Mouse (Mus musculus) hindbrain, embryonic 12.5 days (tissue): Measurements from ENCODE around the gene Kidins220. TPM values are rescaled to one million over a fixed set of nuclear protein-coding genes. Genes with fewer than 3 reads are reported as not detected.

Source experiments
- ATAC-seq: fragments of 200-750 bp; cut with Nextera tagmentation; 2 replicates; pipeline ENCODE4 v1.8.0; 2017; ENCODE audit warnings: moderate TSS enrichment; ENCODE audit not compliant: low FRiP score
- H3K27ac ChIP-seq: fragments of 300-500 bp; sonication (generic); 2 replicates; pipeline ENCODE4 v1.5.1; 2016; ENCODE audit warnings: mild to moderate bottlenecking
- H3K27me3 ChIP-seq: fragments of 300-500 bp; sonication (generic); 2 replicates; pipeline ENCODE4 v1.6.1; 2016; ENCODE audit warnings: mild to moderate bottlenecking
- H3K36me3 ChIP-seq: fragments of 300-500 bp; sonication (generic); 2 replicates; pipeline ENCODE4 v1.6.1; 2016; ENCODE audit warnings: mild to moderate bottlenecking
- H3K4me1 ChIP-seq: fragments of 300-500 bp; sonication (generic); 2 replicates; pipeline ENCODE4 v1.6.1; 2016
- H3K4me2 ChIP-seq: fragments of 300-500 bp; sonication (generic); replicated peaks from 2 replicates; pipeline ENCODE4 v1.6.1; 2016; ENCODE audit warnings: mild to moderate bottlenecking
- H3K4me3 ChIP-seq: fragments of 300-500 bp; sonication (generic); 2 replicates; pipeline ENCODE4 v1.5.1; 2016; ENCODE audit warnings: mild to moderate bottlenecking
- H3K9ac ChIP-seq: fragments of 300-500 bp; sonication (generic); 2 replicates; pipeline ENCODE4 v1.6.1; 2016; ENCODE audit warnings: mild to moderate bottlenecking, moderate library complexity
- H3K9me3 ChIP-seq: fragments of 300-500 bp; sonication (generic); replicated peaks from 2 replicates; pipeline ENCODE4 v1.6.1; 2016; ENCODE audit warnings: mild to moderate bottlenecking
- whole genome bisulfite sequencing: fragments of 180-500 bp; shearing (Covaris S2); methylation state at CpG from one replicate; pipeline ENCODE4 v1.1.7; 2016; 5-methylcytosine and 5-hydroxymethylcytosine counted together
- polyA plus RNA-seq: library from polyadenylated mRNA; unstranded; fragments of >200 nt; fragmentation: Nextera tagmentation; extraction: Ambion mirVana; gene quantifications from 2 replicates; pipeline ENCODE4 v1.2.1, GENCODE M21; 2016

Kidins220 gene
- polyA plus RNA-seq, 1 experiment from 2014 or later, result 103 TPM

DNA sequence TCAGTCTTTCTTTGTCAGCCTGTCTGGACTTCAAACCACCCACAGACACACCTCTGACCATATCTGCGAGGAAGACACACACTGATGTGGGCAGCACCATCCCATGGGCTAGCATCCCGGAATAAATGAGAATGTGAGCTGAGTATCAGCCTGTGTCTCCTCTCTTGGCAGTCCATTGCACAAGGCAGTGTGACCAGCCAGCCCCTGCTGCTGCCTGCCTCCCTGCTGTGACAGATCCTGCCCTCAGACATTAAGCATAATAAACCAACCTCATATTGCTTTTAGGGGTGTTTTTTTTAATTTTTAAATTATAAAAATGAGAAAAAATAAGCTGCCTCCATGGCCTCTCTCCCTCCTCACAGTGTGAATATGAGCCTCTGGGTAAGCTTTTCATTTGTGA is 8.7 kb upstream of the Kidins220 start:
- H3K4me3 ChIP-seq, result no peak overlapping the region
- WGBS, result 81% methylated on average over 2 of the region's 2 CpGs
- no peak for ATAC-seq
- no peaks in the 10 kb centered on the region for H3K9me3 ChIP-seq
- no peak overlapping the region for H3K9ac ChIP-seq
- no peaks in the 10 kb centered on the region for H3K4me1 ChIP-seq
- H3K27me3 ChIP-seq, result no peaks in the 10 kb centered on the region
- no peak overlapping the region for H3K27ac ChIP-seq
- 0 out of 2 replicates have a peak, but pooled peaks cover 3% of the 10 kb centered on the region for H3K36me3 ChIP-seq
- H3K4me2 ChIP-seq, result no peak overlapping the region

DNA sequence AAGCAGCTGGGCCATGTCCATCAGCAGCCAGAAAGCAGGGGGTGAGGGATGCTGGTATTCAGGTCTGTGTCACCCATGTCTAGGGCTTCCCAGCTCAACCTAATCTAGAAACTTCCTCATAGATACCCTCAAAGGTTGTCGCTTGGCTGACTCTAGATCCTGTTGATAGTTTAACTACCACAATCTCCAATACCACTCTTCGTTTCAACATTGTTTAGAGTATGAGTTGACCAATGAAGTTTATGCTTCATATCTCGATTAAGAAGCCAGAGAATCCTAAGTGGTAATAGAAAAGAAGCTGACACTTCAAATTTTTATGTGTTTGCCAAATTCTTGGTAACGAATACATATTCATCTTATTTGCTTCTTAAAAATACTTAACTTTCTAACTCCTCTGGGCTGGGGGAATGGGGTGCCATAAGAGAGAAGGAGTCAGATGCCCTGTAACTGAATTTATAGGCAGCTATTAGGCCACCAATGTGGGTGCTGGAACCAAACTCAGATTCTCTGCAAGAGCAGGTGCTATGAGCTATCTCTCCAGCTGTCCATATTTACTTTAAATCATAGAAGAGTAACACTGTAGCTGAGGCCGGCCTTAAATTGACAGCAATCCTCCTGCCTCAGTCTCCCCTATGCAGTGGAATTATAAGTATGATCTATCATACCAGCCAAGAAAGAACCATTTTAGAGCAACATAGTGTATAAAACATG is 3.1 kb upstream of the Kidins220 start:
- Histone ChIP-seq H3K9me3 (no peaks in the 10 kb centered on the region), H3K4me3 (no peak overlapping the region), H3K9ac (no peak overlapping the region), H3K27me3 (no peaks in the 10 kb centered on the region), H3K36me3 (no peaks in the 10 kb centered on the region), H3K27ac (no peak overlapping the region), H3K4me2 (no peak overlapping the region), H3K4me1 (no peaks in the 10 kb centered on the region)
- WGBS, result 90% methylated on average over 5 of the region's 5 CpGs
- ATAC-seq, result no peak

DNA sequence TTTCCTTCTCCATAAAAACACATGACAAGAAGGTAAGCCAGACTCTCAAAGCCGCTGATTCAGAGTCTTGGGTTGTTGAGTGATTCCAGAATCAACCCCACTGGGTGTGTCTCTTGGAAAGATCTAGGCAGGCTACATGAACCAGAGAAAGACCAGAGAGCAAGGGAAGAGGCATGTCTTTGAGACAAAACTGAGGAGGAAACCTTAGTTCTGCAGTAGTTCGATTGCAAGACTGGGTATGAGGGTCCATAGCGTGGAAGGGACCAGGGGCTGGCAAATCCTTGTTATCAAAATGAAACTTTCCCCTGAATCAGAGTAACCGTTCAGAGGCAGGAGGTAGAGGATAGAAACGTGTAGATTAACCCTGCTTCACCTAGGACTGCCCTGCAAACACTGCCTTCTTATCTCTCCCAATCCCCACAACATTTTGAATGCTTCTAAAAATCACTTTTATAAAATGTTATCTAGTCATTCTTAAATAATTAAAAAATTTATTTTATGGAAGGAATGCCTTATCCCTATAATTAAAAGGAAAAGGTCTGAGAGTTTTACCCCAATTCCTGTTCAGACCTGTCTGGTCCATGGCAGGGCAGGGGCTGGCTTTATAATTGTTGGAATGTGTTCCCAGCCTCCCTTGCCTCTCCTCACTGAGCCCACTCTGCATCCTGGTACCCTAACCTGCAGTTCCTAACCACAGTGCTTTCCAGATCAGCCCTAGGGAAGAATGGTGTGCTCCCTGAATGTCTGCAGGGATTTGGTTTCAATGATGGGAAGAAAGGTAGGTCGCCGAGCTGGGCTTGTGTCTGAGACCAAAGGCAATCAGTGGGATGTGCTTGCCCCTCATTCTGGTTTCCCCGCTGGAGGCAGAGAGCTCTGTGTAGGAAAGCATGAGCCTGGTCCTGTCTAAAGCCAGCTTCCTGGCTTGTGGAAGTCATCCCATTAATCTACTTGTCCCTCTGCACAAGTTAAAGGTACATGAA is 2.1 kb upstream of the Kidins220 start:
- no peaks in the 10 kb centered on the region for H3K36me3 ChIP-seq
- H3K27ac ChIP-seq, result no peak overlapping the region
- WGBS, result 80% methylated on average over 8 of the region's 8 CpGs
- no peak overlapping the region for H3K4me3 ChIP-seq
- H3K9me3 ChIP-seq, result no peaks in the 10 kb centered on the region
- H3K27me3 ChIP-seq, result no peaks in the 10 kb centered on the region
- H3K4me1 ChIP-seq, result 0 out of 2 replicates have a peak, but pooled peaks cover 3% of the 10 kb centered on the region
- H3K4me2 ChIP-seq, result no peak overlapping the region
- H3K9ac ChIP-seq, result no peak overlapping the region
- ATAC-seq, result no peak

DNA sequence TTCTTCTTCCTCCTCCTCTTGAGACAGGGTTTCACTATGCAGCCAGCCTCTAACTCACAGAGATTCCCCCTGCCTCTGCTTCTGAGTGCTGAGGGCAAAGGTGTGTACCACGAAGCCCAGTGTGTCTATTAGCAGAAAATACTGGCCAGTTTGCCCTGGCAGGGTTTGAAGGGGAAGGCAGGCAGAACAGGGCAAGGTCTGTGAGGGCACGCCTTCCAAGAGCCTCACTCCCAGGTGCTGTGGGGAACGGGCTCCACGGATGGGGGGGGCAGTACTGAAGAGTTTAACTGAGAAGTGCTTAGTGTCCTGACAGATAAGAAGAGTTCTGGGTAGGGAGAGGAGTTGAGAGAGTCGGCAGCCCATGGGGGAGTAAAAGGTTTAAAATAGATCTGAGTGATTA is 1.1 kb upstream of the Kidins220 start:
- ATAC-seq, result no peak
- Histone ChIP-seq H3K36me3 (no peaks in the 10 kb centered on the region), H3K9me3 (no peaks in the 10 kb centered on the region), H3K9ac (no peak overlapping the region), H3K27me3 (no peaks in the 10 kb centered on the region), H3K4me1 (0 out of 2 replicates have a peak, but pooled peaks cover 3% of the 10 kb centered on the region), H3K4me3 (no peak overlapping the region), H3K27ac (no peak overlapping the region), H3K4me2 (no peak overlapping the region)
- 78% methylated on average over 5 of the region's 5 CpGs for WGBS

DNA sequence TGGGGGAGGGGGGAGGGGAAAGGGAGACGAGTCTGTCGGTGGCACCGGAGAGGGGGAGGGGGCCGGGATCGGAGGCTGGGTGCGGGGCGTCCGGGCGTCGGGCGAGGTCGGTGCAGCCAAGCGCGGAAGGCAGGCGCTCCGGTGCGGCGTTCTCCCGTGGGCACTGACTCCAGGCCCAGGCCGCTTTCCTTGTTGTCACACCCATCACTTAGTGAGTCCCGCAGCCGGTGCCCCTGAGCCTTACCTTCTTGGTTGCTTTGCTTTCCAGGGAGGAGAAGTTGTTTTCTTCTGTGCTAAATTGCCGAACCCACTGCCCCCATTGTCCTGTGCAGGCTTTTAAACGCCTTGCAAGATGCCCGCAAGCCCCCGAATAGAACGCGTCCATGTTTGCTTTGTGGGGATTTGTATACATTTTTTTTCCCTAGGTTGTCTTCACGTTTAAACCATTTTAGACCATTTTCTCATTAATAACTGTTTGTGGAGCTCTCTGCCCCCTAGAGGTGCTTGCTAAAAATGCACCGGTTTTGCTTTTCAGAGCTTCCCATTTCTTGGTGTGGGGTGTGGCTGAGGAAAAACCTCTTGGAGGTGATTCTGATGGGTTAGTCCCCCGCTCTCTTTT is 499 bp downstream of the Kidins220 start:
- Histone ChIP-seq H3K27me3 (no peaks in the 10 kb centered on the region), H3K9me3 (no peaks in the 10 kb centered on the region), H3K36me3 (no peaks in the 10 kb centered on the region), H3K4me2 (peak overlapping the region; percentile 54), H3K27ac (peak overlapping the region; percentile 94), H3K4me3 (peak overlapping the region; percentile 81), H3K9ac (peak overlapping the region; percentile 81), H3K4me1 (0 out of 2 replicates have a peak, but pooled peaks cover 3% of the 10 kb centered on the region)
- ATAC-seq, result peak; percentile 85
- under 1% methylated on average over 30 of the region's 31 CpGs for WGBS

DNA sequence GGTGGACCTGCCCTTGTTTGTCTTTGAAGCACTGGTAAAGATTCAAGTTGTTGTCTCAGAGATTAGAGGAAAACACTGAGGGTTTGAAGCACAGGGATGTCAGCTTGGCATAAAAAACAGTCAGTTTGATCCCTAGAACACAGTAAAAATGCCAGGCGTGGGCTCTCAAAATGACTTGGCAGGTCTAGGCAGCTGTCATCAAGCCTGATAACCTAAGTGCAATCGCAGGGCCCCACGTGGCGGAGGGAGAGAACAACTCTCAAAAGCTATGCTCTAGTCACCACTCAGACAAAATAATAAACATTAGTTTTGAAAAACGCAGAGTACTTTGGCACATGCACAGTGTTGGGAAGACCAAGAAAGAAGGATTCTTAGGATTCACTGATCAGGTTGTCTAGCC is 10.5 kb downstream of the Kidins220 start:
- WGBS, result 88% methylated on average over 5 of the region's 5 CpGs
- Histone ChIP-seq H3K27me3 (no peaks in the 10 kb centered on the region), H3K9ac (no peak overlapping the region), H3K36me3 (peaks cover 45% of the 10 kb centered on the region), H3K4me2 (no peak overlapping the region), H3K27ac (no peak overlapping the region), H3K9me3 (no peaks in the 10 kb centered on the region), H3K4me3 (no peak overlapping the region), H3K4me1 (no peaks in the 10 kb centered on the region)
- no peak for ATAC-seq

DNA sequence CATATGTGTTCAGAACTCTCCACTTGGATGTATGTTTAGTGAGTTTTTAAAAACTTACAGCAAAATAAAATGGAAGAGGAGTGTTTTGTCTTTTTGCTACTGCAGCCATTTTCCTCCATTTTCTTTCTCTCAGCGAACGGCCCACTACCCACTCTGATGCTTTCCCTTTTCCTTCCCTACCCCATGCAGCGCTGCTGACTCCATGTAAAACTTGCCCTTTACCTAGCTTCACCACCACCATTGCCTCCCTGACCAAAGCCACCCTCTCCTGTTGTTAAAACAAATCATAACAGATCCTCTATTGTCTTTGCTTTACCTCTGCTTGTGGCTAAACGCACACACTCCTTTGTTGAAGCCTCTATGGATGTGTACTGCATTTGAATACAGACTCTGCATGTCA is 20.6 kb downstream of the Kidins220 start:
- Histone ChIP-seq H3K4me3 (no peak overlapping the region), H3K4me2 (no peak overlapping the region), H3K27me3 (no peaks in the 10 kb centered on the region), H3K27ac (no peak overlapping the region), H3K4me1 (no peaks in the 10 kb centered on the region), H3K9me3 (no peaks in the 10 kb centered on the region), H3K9ac (no peak overlapping the region), H3K36me3 (peaks cover 81% of the 10 kb centered on the region)
- no peak for ATAC-seq
- 86% methylated on average over 4 of the region's 4 CpGs for WGBS

DNA sequence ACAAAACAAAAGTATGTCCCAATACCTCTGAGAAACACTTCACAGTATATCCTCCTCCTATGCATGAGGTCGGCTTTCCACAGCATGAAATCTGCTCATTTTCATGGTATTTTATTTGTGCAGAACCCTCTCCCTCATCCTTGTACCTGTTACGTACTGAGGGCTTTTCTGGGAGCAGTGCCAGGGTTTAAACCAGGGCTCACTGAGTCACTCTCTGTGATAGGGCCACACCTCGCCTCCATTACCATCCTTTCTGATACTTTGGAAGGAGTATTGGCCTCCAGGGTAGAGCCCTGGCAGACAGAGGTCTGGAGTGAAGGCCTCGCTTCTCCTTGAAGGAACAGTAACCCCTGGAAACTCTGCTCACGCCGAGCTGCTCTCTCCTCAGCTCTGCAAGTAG is 30.6 kb downstream of the Kidins220 start:
- Histone ChIP-seq H3K4me3 (no peak overlapping the region), H3K4me2 (no peak overlapping the region), H3K9ac (no peak overlapping the region), H3K27ac (no peak overlapping the region), H3K4me1 (no peaks in the 10 kb centered on the region), H3K9me3 (no peaks in the 10 kb centered on the region), H3K36me3 (peaks cover 70% of the 10 kb centered on the region), H3K27me3 (no peaks in the 10 kb centered on the region)
- no peak for ATAC-seq
- 85% methylated on average over 6 of the region's 6 CpGs for WGBS

DNA sequence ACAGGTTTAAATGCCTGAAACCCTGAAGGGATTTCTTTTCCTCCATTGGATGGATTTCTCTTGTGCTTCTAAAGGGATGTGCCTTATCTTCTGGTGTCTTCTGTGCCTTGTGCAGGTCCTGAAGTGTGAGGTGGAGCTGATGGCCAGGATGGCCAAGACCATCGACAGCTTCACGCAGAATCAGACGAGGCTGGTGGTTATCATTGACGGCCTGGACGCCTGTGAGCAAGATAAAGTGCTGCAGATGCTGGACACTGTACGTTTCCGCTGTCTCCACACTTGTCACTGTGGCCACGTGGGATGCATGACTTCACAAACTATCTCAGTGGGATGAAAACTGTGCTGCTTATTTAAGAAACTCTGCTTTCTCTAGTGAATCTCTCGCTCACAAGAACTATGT is 35.2 kb downstream of the Kidins220 start:
- no peaks in the 10 kb centered on the region for H3K4me1 ChIP-seq
- no peak overlapping the region for H3K4me2 ChIP-seq
- no peaks in the 10 kb centered on the region for H3K9me3 ChIP-seq
- no peak overlapping the region for H3K4me3 ChIP-seq
- no peaks in the 10 kb centered on the region for H3K27me3 ChIP-seq
- no peak overlapping the region for H3K9ac ChIP-seq
- peaks cover 78% of the 10 kb centered on the region for H3K36me3 ChIP-seq
- no peak overlapping the region for H3K27ac ChIP-seq
- no peak for ATAC-seq
- 91% methylated on average over 9 of the region's 9 CpGs for WGBS

DNA sequence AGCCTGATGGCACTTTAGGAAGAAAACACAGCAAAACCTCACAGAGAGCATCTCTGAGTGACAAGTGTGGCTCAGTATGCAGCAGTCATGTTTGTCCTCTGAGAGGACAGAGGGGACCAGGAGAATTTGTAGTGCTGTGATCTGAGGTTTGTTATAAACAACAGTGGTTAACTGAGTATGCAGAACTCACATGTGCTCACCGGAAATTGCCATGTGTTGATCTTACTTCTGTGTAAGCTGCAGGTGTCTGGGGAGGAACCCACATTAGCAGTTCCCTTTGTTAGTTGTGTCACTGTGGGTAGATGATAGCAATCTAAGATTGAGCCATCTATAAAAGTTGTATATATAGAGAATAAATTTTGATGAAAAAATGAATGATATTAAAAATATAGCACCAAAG is 35.7 kb downstream of the Kidins220 start:
- no peak for ATAC-seq
- Histone ChIP-seq H3K4me1 (no peaks in the 10 kb centered on the region), H3K9ac (no peak overlapping the region), H3K4me3 (no peak overlapping the region), H3K27ac (no peak overlapping the region), H3K27me3 (no peaks in the 10 kb centered on the region), H3K4me2 (no peak overlapping the region), H3K9me3 (no peaks in the 10 kb centered on the region), H3K36me3 (peaks cover 78% of the 10 kb centered on the region)
- WGBS, result 95% methylated on average over 1 of the region's 1 CpGs

DNA sequence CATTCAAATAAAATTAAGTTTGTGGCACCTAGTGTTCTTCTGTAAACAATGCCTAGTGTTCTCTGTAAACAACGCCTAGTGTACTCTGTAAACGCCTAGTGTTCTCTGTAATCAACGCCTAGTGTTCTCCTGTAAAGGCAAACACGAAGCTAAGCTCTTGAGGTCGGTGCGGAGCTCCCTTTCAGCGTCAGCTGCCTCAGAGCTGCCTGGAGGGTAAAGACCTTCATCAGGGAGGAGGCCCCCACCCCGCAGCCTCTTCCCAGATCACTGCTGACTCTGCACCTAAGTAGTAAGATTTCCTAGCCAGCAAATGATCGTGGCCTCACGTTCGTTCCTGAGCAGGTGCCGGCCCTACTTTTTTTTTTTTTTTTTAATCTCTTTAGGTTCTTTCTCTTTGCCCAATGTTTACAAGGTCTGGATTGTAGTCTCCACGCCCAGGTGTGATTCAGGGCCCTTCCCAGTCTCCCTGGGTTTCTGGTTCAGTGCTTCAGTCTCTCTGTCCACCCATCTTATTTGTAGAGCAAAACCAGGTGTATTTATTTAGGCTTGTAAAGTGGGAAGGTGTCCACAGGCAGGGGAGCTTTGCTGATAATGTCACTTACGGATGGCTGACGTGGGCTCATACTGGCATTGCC is 37.1 kb downstream of the Kidins220 start:
- WGBS, result 76% methylated on average over 15 of the region's 15 CpGs
- Histone ChIP-seq H3K27me3 (no peaks in the 10 kb centered on the region), H3K9ac (no peak overlapping the region), H3K4me2 (no peak overlapping the region), H3K4me1 (no peaks in the 10 kb centered on the region), H3K36me3 (peaks cover 83% of the 10 kb centered on the region), H3K4me3 (no peak overlapping the region), H3K9me3 (no peaks in the 10 kb centered on the region), H3K27ac (no peak overlapping the region)
- ATAC-seq, result no peak
